Mouse (Mus musculus): ENCODE measurements at regions not wholly inside any gene's neighbourhood (a gene's known extent, or its start where the extent isn't known, plus 50 kb on each side); places are given as distances from the start of the nearest gene placed in this dataset.
A peak's percentile ranks its signal among the peaks of the same experiment; 100 is the strongest.

- no peak for DNase-seq (ENCODE audit: low spot score in 2 of 2)
Observed at GRCm38 (mm10) chr13:33721851-33722250, 60.6 kb downstream of the Serpinb6d start.

DNA sequence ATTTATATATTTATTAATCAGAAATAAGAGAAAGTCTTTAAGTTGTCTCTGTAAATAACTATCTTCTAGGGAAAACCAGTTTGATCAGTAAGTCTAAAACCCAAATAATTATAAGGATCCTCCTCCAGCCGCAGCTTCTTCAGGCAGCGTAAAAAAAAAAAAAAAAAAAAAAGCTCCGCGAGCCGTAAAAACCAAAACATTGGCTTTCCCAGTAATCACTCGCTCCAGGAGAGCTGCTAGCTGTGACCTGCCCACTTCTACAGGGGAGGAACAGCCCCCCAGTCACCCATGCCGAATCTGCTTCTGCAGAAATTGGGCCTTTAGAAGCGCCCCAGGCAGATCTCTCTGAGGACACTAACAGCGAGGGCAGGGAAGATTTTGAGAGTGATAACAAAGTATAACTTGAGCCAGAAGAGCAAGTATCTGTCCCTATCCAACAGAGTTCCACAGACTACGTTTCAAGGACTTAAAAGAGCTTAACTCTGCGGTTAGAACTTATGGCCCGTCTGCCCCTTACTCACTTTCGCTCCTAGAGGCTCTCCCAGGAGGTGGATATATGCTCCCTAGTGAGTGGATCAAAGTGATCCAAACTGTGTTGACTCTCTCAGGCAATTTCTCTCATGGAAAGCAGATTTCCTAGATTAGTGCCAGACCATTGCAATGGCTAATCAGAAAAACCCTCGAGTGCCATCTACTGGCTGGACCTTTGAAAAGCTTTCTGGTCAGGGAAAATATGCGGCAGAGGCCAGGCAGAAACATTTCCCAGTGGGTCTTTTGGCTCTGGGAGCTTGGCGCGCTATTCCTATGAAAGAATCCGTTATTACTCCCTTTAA, 80.7 kb downstream of the Serpinb6e start:
- peak; percentile 4 to 47 for DNase-seq (ENCODE audit: low spot score in 2 of 2)

- no peak for DNase-seq (ENCODE audit: low spot score in 2 of 2)
Observed at GRCm38 (mm10) chr13:33763295-33763916, 79.8 kb downstream of the Serpinb6e start.
